Mouse (Mus musculus) limb, embryonic 11.5 days (tissue): ENCODE measurements around the gene 2900092C05Rik. TPM values are rescaled to one million over a fixed set of nuclear protein-coding genes. Genes with fewer than 3 reads are reported as not detected.

Experiments used
- polyA plus RNA-seq: library from polyadenylated mRNA; unstranded; fragments of >200 nt; fragmentation: Nextera tagmentation; extraction: Ambion mirVana; gene quantifications from 2 replicates; pipeline ENCODE4 v1.2.1, GENCODE M21; 2014

Gene 2900092C05Rik
- polyA plus RNA-seq, 1 experiment from 2014 or later = not detected

Other genes starting within 250 kb of the 2900092C05Rik start
- not detected in 2 replicates for gene Vmn1r81, start 244.2 kb upstream of the 2900092C05Rik start, polyA plus RNA-seq
- gene Vmn1r82, start 212.1 kb upstream of the 2900092C05Rik start, polyA plus RNA-seq = not detected in 2 replicates
- gene Vmn1r83, start 183.0 kb upstream of the 2900092C05Rik start, polyA plus RNA-seq = 0.09 TPM in 1 of 2 replicates, not detected in the other
- gene Vmn1r84, start 143.2 kb upstream of the 2900092C05Rik start, polyA plus RNA-seq = not detected in 2 replicates
- 4.6 and 5.3 TPM in 2 replicates for gene Zfp551, start 89.8 kb upstream of the 2900092C05Rik start, polyA plus RNA-seq
- gene Zfp606, start 34.2 kb upstream of the 2900092C05Rik start, polyA plus RNA-seq = 39.6 and 39.8 TPM in 2 replicates
- gene Vmn2r53, start 96.3 kb downstream of the 2900092C05Rik start, polyA plus RNA-seq = under 0.01 and 0.01 TPM in 2 replicates
- not detected in 2 replicates for gene Vmn2r54, start 127.8 kb downstream of the 2900092C05Rik start, polyA plus RNA-seq
- gene Vmn2r55, start 172.5 kb downstream of the 2900092C05Rik start, polyA plus RNA-seq = not detected in 2 replicates
- not detected in 2 replicates for gene Vmn2r56, start 222.5 kb downstream of the 2900092C05Rik start, polyA plus RNA-seq